Mouse (Mus musculus) adrenal gland, adult (tissue): ENCODE measurements at regions not wholly inside any gene's neighbourhood (a gene's known extent, or its start where the extent isn't known, plus 50 kb on each side); places are given as distances from the start of the nearest gene placed in this dataset.

Source experiments
- DNase-seq, 2 experiments: peaks; one replicate each; pipeline ENCODE4 v3.0.0; 2022 to 2023; ENCODE audit warnings: low spot score in 1 of 2; ENCODE audit not compliant: inconsistent age in 2 of 2

GRCm38 (mm10) chr17:51277161-51277560, 98.0 kb upstream of the Tbc1d5 start:
- no peak for DNase-seq

GRCm38 (mm10) chr17:51272025-51272424, 92.9 kb upstream of the Tbc1d5 start:
- no peak for DNase-seq

GRCm38 (mm10) chr17:51262946-51263345, 83.8 kb upstream of the Tbc1d5 start:
- DNase-seq = no peak

DNA sequence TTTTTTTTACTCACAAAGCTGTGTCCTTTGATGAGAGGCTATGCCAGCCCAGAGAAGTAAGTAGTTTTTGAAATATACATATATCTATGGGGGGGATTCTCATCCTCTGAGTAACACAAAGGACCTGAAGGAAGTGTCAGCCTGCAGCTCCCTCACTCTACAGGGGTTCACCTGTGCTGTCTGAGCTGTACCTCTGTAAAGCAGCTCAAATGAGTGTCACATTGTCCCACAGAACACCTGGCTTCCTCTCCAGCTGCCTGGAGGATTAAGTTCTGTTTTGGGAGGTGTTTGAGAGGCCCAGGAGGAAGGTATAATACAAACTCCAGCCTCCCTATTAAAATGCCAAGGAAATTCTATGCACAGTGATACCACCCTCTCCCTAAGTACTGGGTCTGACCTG, 83.3 kb upstream of the Tbc1d5 start:
- DNase-seq = no peak

DNA sequence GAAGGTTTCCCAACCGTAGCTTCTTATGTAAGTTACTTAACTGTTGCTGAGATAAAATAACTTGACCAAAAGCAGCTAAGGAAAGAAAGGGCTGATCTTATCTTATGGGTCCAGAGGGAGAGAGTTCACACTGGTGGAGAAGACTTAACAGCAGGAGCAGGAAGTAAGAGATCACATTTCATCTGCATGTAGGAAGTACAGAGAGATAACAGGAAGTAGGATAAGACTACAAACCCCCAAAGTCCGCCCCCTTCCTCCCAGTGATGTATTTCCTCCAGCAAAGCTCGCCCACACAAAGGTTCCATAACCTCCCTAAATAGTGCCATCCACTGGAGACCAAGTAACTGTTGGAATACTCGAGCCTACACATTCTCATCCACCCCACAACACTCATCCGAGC, 79.2 kb upstream of the Tbc1d5 start:
- no peak for DNase-seq

DNA sequence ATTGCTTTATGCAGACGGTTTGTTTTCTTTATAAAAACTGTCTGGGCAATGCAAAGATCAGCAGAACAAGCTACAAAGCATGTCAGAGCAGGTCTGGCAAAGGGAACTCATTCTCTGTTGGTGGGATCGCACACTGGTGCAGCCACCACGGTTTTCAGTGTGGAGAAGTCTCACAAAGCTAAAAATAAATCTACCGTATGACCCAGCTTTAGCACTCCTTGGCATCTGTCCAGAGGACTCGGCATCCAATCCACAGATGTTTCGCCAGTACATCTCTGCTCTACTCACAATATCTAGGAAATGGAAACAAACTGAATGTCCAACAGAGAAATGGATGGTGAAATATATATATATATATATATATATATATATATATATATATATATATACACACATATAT, 69.4 kb upstream of the Tbc1d5 start:
- peak in 1 of 2 experiments; percentile 42 for DNase-seq

- DNase-seq = no peak
These were observed 66.9 kb upstream of the Tbc1d5 start for GRCm38 (mm10) chr17:51246038-51246437.

GRCm38 (mm10) chr17:51240360-51240993, 61.3 kb upstream of the Tbc1d5 start:
- peak; percentile 22 to 81 for DNase-seq

- DNase-seq = no peak
These were observed 60.3 kb upstream of the Tbc1d5 start for GRCm38 (mm10) chr17:51239465-51239864.
